ENCODE assay signal across 8 mouse cellular contexts in the genomic region with DNA sequence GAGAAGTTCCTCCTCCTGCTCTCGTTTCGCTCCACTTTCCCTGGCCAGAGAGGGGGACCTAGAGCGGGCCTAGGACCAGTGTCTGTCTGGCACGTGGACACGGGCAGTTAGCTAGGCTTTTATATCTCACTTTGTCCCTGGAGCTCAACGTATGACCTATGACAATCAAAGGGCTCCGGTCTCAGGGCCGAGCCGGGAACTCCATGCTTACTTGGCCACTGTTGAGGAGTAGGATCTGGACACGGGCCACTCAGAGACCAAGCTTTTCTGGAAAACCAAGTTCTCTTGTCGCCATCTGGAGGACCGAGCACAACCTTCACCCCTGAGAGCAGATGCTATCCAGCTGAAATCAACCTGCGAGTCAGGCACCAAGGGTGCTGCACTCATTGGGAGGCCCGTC. TPM values are rescaled to one million over a fixed set of nuclear protein-coding genes. Genes with fewer than 3 reads are reported as not detected.
DNase-seq lines count a peak whose midpoint lies in the region; ATAC-seq and TF ChIP-seq lines count a peak whose summit lies in the region.

No protein-coding gene starts in this region.

- TF ChIP-seq POLR2A in thymus, adult 2 months (IDR thresholded peaks at IDR 0.05; ENCODE audit: control insufficient read depth, extremely low read depth, insufficient read depth, low read length, poor library complexity) = no peak

- TF ChIP-seq CTCF in liver, postnatal 0 days (IDR thresholded peaks at IDR 0.05; ENCODE audit: low read depth) = peak; percentile 29; the same call in 1 of the 2 replicates
- no peak for TF ChIP-seq CTCF in thymus, adult 2 months (IDR thresholded peaks at IDR 0.05; ENCODE audit: borderline replicate concordance, control insufficient read depth, extremely low read depth, insufficient read depth, low read length, poor library complexity)

- 0 out of 2 replicates have a peak, but pooled peaks have one; percentile 28 for ATAC-seq in common myeloid progenitor, adult 5-6 weeks (replicated peaks; ENCODE audit: low read depth, poor library complexity, severe bottlenecking)
- ATAC-seq in granulocyte monocyte progenitor cell, adult 5-6 weeks (replicated peaks; ENCODE audit: poor library complexity, severe bottlenecking) = peak; percentile 21; the same call in 1 of the 2 replicates
- peak; percentile 58 for ATAC-seq in intestine, embryonic 16.5 days
- peak; percentile 12; the same call in 1 of the 2 replicates for ATAC-seq in liver, postnatal 0 days
- ATAC-seq in neural tube, embryonic 15.5 days (ENCODE audit: low FRiP score) = peak; percentile 15

- peak overlapping the region; percentile 53 for H3K4me3 ChIP-seq in intestine, embryonic 16.5 days (ENCODE audit: low read length)
- H3K4me3 ChIP-seq in liver, postnatal 0 days (ENCODE audit: low read depth, low read length) = peak overlapping the region; percentile 46; the same call in 1 of the 2 replicates
- H3K4me3 ChIP-seq in neural tube, embryonic 15.5 days (replicated peaks) = peak overlapping the region; percentile 50
- no peak overlapping the region for H3K4me3 ChIP-seq in thymus, adult 2 months (ENCODE audit: control insufficient read depth, insufficient read depth, low read length)

- WGBS in intestine, embryonic 16.5 days = 15% methylated on average over 14 of the region's 14 CpGs
- WGBS in liver, postnatal 0 days (ENCODE audit: insufficient replicate concordance) = 15% methylated on average over 14 of the region's 14 CpGs
- 13% methylated on average over 14 of the region's 14 CpGs for WGBS in neural tube, embryonic 15.5 days
- 28% methylated on average over 14 of the region's 14 CpGs for WGBS in thymus, adult 2 months

- no peaks in the 10 kb centered on the region for H3K9me3 ChIP-seq in intestine, embryonic 16.5 days (ENCODE audit: control insufficient read depth, low read length)
- no peaks in the 10 kb centered on the region for H3K9me3 ChIP-seq in liver, postnatal 0 days (ENCODE audit: low read length)
- no peaks in the 10 kb centered on the region for H3K9me3 ChIP-seq in neural tube, embryonic 15.5 days (replicated peaks)

- no peaks in the 10 kb centered on the region for H3K27me3 ChIP-seq in intestine, embryonic 16.5 days (replicated peaks; ENCODE audit: control insufficient read depth, insufficient read depth, low read length)
- H3K27me3 ChIP-seq in liver, postnatal 0 days (ENCODE audit: insufficient read depth, low read length) = peaks cover 10% of the 10 kb centered on the region
- H3K27me3 ChIP-seq in neural tube, embryonic 15.5 days (replicated peaks) = no peaks in the 10 kb centered on the region
- no peaks in the 10 kb centered on the region for H3K27me3 ChIP-seq in thymus, adult 2 months (ENCODE audit: control insufficient read depth, insufficient read depth, low read length)

- H3K4me2 ChIP-seq in intestine, embryonic 16.5 days (ENCODE audit: low read depth, low read length) = peak overlapping the region; percentile 94
- peak overlapping the region; percentile 81 for H3K4me2 ChIP-seq in liver, postnatal 0 days (ENCODE audit: low read depth, low read length)
- peak overlapping the region; percentile 97 for H3K4me2 ChIP-seq in neural tube, embryonic 15.5 days

- no peaks in the 10 kb centered on the region for H3K36me3 ChIP-seq in intestine, embryonic 16.5 days (ENCODE audit: control insufficient read depth, insufficient read depth, low read length)
- H3K36me3 ChIP-seq in liver, postnatal 0 days (replicated peaks; ENCODE audit: insufficient read depth, low read length) = no peaks in the 10 kb centered on the region
- H3K36me3 ChIP-seq in neural tube, embryonic 15.5 days = 0 out of 2 replicates have a peak, but pooled peaks cover 3% of the 10 kb centered on the region
- no peaks in the 10 kb centered on the region for H3K36me3 ChIP-seq in thymus, adult 2 months (ENCODE audit: control insufficient read depth, insufficient read depth, low read length)

- DNase-seq in right cerebral cortex, postnatal 10 days (ENCODE audit: low spot score in 2 of 2) = peak; percentile 77 to 81
- DNase-seq in right cerebral cortex, adult 2 months (ENCODE audit: low spot score in 2 of 2) = no peak
- no peak for DNase-seq in liver, postnatal 0 days
- DNase-seq in thymus, adult 2 months = no peak

- peaks cover 7% of the 10 kb centered on the region; the same call in 1 of the 2 replicates for H3K4me1 ChIP-seq in intestine, embryonic 16.5 days (ENCODE audit: control insufficient read depth, insufficient read depth, low read length)
- H3K4me1 ChIP-seq in liver, postnatal 0 days (ENCODE audit: insufficient read depth) = no peaks in the 10 kb centered on the region
- peaks cover 46% of the 10 kb centered on the region for H3K4me1 ChIP-seq in neural tube, embryonic 15.5 days
- H3K4me1 ChIP-seq in thymus, adult 2 months (replicated peaks; ENCODE audit: control insufficient read depth, insufficient read depth, low read length) = no peaks in the 10 kb centered on the region

- peak overlapping the region; percentile 75 for H3K9ac ChIP-seq in intestine, embryonic 16.5 days (ENCODE audit: low read depth, low read length)
- no peak overlapping the region for H3K9ac ChIP-seq in liver, postnatal 0 days (replicated peaks)
- peak overlapping the region; percentile 69 for H3K9ac ChIP-seq in neural tube, embryonic 15.5 days (replicated peaks)

- no peak for TF ChIP-seq EP300 in liver, postnatal 0 days (IDR thresholded peaks at IDR 0.05; ENCODE audit: low read depth)

- no peak overlapping the region for H3K27ac ChIP-seq in intestine, embryonic 16.5 days (ENCODE audit: low read length)
- no peak overlapping the region for H3K27ac ChIP-seq in liver, postnatal 0 days (ENCODE audit: low read depth)
- no peak overlapping the region for H3K27ac ChIP-seq in neural tube, embryonic 15.5 days (replicated peaks)
- H3K27ac ChIP-seq in thymus, adult 2 months (ENCODE audit: control insufficient read depth, insufficient read depth, low read length) = no peak overlapping the region

RNA-seq across cellular contexts. Expression of gene Shisa4, which starts 6.1 kb away (rescaled TPM):
- total RNA-seq in common myeloid progenitor, adult 5-6 weeks (2017) = 0.18 TPM in 1 of 2 replicates, not detected in the other
- not detected in 2 replicates for total RNA-seq in granulocyte monocyte progenitor cell, adult 5-6 weeks (2014; fragmentation: Nextera tagmentation)
- total RNA-seq in granulocyte monocyte progenitor cell, adult 5-6 weeks (2017) = not detected in 2 replicates
- 19.3 and 22.4 TPM in 2 replicates for polyA plus RNA-seq in intestine, embryonic 16.5 days (2015; fragmentation: Nextera tagmentation; extraction: Ambion mirVana)
- 1.5 and 1.8 TPM in 2 replicates for polyA plus RNA-seq in liver, postnatal 0 days (2015; fragmentation: Nextera tagmentation; extraction: Ambion mirVana)
- polyA plus RNA-seq in neural tube, embryonic 15.5 days (2015; fragmentation: Nextera tagmentation; extraction: Ambion mirVana) = 100 and 121 TPM in 2 replicates
- polyA plus RNA-seq in thymus, adult 2 months (2012; rRNA removed) = 18.0 and 26.4 TPM in 2 replicates

RNA-seq across cellular contexts. Expression of gene Lmod1, which starts 44.4 kb away (rescaled TPM):
- not detected in 2 replicates for total RNA-seq in common myeloid progenitor, adult 5-6 weeks (2017)
- not detected in 2 replicates for total RNA-seq in granulocyte monocyte progenitor cell, adult 5-6 weeks (2014; fragmentation: Nextera tagmentation)
- not detected in 2 replicates for total RNA-seq in granulocyte monocyte progenitor cell, adult 5-6 weeks (2017)
- 10.6 and 11.7 TPM in 2 replicates for polyA plus RNA-seq in intestine, embryonic 16.5 days (2015; fragmentation: Nextera tagmentation; extraction: Ambion mirVana)
- 0.13 and 0.14 TPM in 2 replicates for polyA plus RNA-seq in liver, postnatal 0 days (2015; fragmentation: Nextera tagmentation; extraction: Ambion mirVana)
- 0.15 and 1.4 TPM in 2 replicates for polyA plus RNA-seq in neural tube, embryonic 15.5 days (2015; fragmentation: Nextera tagmentation; extraction: Ambion mirVana)
- 2.4 and 3.4 TPM in 2 replicates for polyA plus RNA-seq in thymus, adult 2 months (2012; rRNA removed)

RNA-seq across cellular contexts. Expression of gene Timm17a, which starts 55.4 kb away (rescaled TPM):
- total RNA-seq in common myeloid progenitor, adult 5-6 weeks (2017) = 18.6 and 29.8 TPM in 2 replicates
- total RNA-seq in granulocyte monocyte progenitor cell, adult 5-6 weeks (2014; fragmentation: Nextera tagmentation) = 49.9 and 66.7 TPM in 2 replicates
- total RNA-seq in granulocyte monocyte progenitor cell, adult 5-6 weeks (2017) = 26.9 and 40.4 TPM in 2 replicates
- 247 and 268 TPM in 2 replicates for polyA plus RNA-seq in intestine, embryonic 16.5 days (2015; fragmentation: Nextera tagmentation; extraction: Ambion mirVana)
- polyA plus RNA-seq in liver, postnatal 0 days (2015; fragmentation: Nextera tagmentation; extraction: Ambion mirVana) = 122 and 124 TPM in 2 replicates
- polyA plus RNA-seq in neural tube, embryonic 15.5 days (2015; fragmentation: Nextera tagmentation; extraction: Ambion mirVana) = 181 and 191 TPM in 2 replicates
- polyA plus RNA-seq in thymus, adult 2 months (2012; rRNA removed) = 44.8 and 50.3 TPM in 2 replicates

Comparison
In these comparisons a context has a peak if more than half of its experiments do, and no peak if none do; other contexts are left out.
1. DNase-seq: peak in right cerebral cortex, postnatal 10 days (2 of 2); none in right cerebral cortex, adult 2 months (0 of 2), liver, postnatal 0 days (single experiment) and thymus, adult 2 months (single experiment).
2. Peak in every context shown above with its lines, with median percentiles within 50 percentile points of each other: ATAC-seq and H3K4me2 ChIP-seq.